Mouse (Mus musculus) kidney, adult 8-10 months (tissue): ENCODE measurements at regions not wholly inside any gene's neighbourhood (a gene's known extent, or its start where the extent isn't known, plus 50 kb on each side); places are given as distances from the start of the nearest gene placed in this dataset.
"Not testable (repeated sequence)": the region's sequence is repeated elsewhere in the genome, so short reads cannot be mapped to it uniquely, and the experiment has no call there.

Experiments used
- DNase-seq, 2 experiments: peaks; one replicate each; pipeline ENCODE4 v3.0.0; 2022

DNA sequence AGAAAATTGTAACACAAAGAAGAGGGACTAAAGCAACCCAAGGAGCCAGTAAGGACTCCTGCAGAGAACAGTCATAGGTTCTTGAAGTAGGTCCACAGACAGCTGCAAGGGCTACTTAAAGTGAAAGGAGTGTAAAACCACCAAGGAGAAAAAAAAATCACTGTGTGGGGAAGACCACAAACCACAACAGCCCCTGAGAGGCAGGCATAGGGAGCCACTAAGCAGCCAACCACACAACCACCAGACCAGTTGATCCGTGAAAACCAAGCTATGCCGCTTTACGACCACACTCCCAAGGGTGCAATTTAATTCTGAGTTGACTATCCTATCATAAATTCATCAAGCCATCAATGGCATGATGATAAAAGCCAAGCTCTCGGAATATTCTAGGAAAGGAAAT is 423.5 kb downstream of the Nova1 start:
- no peak for DNase-seq

DNA sequence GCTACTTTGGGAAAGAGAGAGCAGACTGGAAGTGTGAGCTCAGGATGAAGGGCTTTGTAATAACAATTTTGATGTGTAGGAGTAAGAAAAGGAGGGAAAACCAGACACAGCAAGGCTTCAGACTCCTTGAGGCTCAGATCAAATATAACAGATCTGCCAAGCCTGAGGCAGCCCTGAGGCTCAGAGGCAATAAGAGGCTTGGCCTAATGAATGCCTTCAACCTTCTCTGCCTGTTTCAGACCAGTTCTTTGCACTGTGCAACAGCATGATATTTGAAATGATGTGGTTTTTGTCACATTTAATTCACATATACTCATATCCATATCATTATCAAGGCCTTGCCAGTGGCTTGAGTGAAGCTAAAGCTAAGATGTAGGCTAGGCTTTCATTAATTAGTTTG is 425.0 kb downstream of the Nova1 start:
- DNase-seq: no peak

DNA sequence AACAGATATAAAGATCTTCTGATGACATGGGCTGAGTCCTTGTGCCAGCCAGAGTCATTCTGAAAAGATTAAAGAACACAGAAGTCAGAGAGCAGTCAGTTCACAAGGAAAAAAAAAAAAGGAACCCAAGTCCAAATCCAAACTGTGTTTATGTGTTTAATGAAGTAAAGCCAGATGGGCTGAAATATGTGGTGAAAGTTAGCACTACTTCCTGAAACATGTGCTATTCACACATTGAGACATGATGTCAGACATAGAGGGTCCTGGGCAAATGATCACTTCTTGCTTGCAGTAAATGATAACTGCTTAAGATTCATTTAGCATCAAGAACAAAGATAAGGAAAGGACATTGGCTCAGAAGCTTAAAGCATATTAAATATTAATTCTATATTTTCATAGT is 439.8 kb downstream of the Nova1 start:
- no peak for DNase-seq

DNA sequence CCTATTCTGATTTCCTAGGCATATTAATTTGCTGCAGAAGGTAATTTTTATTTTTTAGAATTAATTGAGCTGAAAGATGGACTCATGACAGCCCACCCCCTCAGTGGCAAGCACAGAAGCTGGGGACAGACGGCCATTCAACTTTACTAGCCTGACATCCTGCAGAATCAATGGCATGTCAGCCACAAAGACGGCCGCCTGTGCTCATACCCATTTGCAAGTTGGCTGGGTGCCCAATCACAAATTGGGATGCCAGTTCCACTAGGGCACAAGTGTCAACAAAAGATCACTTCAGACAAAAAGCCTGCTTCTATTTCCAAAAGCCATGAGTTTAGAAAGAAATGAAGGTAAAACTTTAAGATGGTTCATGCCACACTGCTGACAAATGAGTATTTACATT is 447.0 kb downstream of the Nova1 start:
- no peak for DNase-seq

DNA sequence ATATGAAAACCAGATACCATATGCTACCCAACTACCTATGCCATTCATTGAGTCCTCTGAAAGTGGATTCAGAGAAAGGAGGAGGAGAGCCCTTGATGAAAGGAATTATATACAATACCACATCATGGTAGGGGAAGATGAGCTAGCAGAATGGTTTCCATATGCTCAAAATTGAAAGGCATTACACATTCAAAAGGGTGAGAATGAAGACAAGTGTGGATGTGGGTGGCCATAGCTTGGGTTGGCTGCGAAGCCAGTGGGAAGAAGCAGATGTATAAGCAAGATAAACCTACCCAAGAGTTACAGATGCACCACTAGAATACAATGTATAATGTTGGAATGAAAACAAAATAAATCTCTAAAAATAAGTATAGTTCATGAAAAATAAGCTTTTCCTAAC is 485.4 kb downstream of the Nova1 start:
- no peak for DNase-seq

DNA sequence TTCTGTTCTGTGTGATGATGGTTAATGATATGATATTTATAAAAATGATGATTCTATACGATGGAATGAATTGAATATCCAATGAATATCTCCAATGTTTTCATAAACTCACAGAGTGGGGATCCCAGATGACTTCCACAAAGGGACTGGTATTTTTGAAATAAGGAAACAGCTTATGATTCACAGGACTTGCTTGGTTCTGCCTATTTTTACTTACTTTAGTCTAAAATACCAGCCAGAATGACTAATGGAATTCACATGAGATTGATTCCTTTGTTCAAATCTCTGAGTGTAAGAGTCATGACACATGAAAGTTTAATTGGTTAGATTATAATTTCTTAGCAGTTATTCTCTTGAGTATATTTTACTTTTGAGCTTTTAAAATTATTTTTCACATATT is 490.9 kb downstream of the Nova1 start:
- no peak for DNase-seq

DNA sequence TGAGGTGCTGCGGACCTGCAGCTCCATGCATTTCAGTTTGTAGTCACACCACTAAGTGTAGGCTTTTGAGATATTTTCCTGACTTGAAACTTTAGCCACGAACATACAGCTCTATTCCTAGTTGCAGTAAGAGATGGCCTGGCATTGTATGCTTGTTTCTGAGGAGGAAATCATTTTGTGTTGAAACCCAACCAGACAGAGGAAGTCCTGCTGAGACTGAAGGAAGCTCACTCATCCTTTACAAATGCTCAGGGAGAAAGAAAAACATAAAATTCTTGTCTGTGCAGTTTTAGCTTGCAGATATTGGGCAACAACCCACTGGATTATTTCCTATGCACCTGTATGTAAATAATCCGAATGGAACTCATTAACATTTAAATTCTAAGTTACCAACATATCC is 495.5 kb downstream of the Nova1 start:
- DNase-seq: no peak

DNA sequence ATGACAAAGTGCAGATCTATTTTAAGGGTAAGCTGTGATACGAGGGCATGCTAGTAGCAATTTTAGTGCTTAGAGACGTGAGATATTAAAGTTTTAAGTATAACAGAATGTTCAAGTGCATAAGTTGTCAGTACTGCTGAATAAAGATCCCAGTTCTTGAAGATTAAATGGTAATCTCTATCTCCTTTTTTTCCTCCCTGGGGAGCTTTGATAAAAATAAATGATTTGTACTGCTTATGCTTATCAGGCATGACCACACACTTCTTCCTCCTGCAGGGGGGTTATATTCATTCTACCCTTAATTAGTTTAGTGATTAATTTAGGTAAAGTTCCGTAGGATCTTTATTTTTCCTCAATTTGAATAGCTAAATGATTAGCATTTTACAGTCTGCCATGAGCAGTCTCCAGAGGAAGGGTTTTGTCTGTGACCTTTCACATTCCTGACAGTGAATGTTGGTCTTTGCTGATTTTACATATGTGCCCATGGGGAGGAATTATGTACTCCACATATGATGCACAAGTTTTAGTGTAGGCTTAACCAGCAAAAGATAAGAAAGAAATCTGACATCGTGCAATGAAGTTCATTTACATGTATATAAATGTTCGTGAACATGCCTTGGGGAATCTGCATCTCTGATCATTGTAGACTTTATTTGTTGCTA is 515.5 kb downstream of the Nova1 start:
- no peak for DNase-seq

DNA sequence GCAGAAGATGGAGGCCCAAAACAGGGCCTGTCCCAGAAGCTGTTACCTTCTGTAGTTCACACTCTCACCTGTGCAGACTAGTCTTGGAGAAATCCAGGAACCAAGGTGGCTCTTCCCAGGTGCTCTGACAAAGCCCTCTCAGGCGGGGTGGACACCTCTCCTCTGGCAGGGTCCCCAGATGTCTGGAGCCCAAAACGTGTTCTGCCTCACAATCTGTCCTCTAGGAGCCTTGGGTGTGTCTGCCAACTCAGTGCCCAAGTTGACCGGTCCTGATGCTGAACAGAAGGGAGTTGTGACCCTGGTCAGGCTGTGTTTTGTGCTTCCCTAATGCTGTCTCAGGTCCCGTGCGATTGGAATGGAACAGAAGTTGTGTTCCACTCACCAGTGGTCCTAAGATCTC is 519.8 kb downstream of the Nova1 start:
- DNase-seq: no peak

DNA sequence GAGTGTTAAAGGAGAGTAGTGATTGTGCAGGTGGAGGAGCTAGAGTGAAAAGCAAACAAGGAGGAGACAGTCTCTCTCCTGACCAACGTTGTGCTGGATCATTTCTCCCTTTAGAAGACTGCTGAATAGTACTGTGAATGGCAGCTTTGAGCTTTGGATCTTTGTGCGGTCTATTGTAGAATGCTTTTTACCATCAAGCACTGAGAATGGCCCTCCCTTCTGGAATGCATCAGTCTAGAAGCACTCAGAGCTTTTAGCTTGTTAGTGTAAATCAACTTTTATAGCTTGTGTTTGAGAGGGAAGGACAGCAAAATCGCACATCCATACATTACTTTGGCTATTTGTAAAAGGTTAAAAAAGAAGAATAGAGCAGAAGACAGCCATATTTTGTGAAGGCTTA is 534.2 kb downstream of the Nova1 start:
- no peak for DNase-seq

DNA sequence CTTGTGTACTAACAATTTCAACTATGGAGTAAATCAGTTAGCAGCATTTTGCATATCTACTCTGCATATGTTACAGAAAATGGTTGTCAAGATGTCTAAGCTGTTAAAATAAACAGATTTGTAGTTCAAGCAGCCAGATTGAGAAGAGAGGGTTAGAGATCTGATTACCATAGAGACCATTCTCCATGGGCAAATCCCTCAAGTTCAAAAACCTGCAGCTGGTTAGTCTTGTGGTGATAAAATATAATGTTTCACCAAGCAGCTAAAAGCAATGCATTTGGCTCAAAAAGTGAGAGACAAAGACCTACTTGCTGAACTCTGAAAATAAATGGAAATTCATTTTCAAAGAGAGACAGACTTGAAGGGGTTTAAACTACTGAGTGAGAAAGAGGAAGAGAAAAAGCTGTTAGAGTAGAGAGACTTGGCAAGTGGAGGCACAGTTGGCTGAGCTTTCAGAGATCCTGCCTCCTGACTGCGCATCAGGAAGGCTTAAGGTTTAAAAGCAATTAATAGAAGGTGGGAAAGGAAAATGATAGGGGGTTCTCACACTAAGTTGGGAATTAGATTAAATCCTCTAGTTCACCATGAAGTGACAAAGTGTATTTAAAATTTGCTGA is 570.2 kb downstream of the Nova1 start:
- DNase-seq: no peak

DNA sequence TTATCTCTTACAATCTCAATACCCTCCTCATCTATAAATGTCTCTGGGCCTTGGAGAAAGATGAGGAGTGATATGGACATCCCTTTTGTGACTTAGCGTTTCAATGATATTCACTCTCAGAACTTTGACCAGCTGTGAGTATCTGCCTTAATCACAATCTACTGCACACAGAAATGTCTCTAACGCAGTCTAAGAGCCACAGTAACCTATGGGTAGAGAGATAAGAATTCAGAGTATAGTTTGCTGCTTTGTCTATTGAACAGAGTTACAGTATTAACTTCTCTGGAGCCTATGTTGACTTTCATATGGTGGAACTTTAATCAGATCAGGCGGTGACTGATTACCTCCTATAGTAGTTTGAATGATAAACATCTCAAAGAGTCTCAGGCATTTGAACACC is 573.8 kb downstream of the Nova1 start:
- DNase-seq: no peak

DNA sequence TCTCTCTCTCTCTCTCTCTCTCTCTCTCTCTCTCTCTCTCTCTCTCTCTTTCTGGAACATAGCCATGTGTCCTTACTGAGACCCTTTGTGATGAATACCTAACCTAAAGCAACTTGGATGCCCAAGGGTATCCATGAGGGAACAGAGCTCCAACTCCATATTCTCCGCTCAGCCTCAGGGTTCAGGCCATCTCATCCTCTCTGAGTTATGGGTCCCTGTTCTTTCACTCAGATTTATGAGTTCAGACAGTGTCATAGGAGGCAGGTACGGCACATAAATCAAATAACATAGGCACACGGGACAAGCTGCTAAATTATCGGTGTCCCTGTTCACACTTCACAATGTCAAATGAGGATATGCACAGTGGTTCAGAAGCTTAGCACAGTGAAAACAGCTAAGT is 586.4 kb downstream of the Nova1 start:
- no peak for DNase-seq

DNA sequence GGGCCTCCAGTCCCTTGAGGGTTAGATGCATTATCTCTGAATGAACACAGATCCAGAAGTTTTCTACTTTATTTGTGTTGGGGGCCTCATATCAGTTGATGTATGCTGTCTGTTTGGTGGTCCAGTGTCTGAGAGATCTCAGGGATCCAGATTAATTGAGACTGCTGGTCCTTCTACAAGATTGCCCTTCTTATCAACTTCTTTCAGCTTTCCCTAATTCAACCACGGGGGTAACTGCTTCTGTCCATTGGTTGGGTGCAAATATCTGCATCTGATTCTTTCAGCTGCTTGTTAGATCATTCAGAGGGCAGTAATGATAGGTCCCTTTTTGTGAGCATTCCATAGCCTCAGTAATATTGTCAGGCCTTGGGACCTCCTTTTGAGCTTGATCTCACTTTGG is 603.4 kb downstream of the Nova1 start:
- DNase-seq: not testable (repeated sequence)

DNA sequence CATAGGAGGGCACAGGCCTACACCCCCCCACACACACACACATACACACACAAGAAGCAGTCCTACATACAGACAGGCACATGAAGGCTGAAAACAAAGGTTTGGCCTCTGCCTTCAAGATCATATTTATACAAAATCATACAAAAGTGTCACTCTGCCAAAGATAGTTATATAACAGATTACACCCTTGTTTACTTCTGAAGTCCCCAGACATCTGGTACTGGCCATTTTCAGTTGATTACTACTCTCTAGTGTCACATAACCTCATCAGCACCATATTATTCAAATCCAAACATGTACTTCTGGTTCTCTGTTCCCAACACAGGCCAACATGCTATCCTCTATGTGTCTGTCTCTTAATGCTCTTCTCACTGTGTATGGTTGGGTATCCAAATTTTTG is 619.7 kb downstream of the Nova1 start:
- no peak for DNase-seq

DNA sequence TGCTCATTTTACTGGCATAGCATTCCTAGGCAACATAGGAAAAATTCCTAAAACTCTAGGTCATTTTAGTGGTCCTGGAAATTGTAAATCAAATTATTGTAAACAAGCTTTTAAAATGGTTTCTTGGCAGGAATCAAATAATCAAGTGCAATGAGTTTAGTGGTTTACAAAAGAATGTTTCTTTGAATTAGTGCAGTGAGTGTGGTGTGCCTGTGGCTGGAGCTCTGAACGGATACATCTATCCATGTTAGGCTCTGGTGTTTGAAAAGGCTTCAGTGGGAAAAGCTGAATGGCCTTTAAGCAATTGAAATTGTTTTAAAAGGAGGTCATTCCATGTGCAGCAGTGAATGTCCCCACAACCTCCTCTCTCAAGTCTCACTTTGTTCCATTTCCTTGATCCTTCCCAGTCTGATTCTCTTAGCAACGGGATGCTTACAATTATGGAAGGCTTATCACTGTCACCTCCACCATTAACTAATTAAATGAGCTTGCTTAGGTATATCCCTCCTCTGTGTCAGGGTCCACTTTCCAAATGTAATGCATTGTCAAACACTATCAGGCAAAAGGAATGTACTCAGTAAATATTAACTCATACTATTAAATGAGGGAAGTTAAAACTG is 621.1 kb downstream of the Nova1 start:
- no peak for DNase-seq

DNA sequence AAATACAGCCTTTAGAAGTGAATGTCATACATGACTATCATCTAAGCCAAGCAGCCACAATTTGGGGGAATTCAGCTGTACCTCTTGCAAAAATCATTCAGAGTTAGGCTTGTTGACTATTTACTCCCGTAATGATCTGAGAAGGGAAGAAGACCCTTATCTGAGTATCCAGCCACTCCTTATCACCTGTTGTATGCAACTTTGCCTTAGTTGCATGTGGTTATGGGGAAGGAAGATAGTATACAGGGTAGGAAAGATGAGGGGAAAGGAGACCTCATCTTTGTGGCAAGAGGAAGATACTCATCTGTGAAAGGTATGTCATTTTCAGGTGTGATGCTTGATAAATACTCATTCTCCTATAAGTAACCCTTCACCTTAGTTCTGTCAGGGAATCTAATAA is 624.6 kb downstream of the Nova1 start:
- no peak for DNase-seq
